Mouse (Mus musculus): ENCODE results near the gene Gbe1.

Gene Gbe1

DNA sequence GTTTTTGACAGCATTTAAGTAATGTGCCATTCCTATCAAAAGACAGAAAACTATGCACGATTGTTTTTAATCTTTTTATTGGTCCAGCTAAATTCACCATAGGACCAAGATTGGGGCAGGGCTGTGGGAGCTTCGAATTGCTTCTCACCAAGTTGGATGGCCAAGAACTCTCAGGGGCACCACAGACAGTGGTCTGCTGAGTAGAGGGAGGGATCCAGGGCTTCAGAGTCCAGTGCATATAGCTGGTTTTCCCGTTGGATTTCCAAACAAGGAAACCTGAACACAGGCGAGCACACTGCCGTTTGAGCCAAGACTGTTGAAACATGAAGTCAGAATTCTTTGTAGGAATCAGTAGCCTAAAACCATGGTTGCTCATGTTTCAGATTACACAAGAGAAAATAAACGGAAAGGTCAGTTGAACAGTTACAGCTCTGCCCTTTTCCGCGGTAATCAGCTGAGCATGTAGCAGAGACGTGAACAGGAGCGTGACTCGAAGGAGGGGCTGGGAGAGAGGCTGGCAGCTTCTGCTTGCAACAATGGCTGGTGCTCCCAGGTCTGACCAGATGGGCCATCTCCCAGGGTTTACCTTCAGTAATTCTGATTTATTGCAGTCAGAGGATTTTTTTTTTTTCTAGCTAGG is 38.0 kb downstream of the Gbe1 start:
- intact Hi-C loops (cut with DNase I), result loop anchor here (5.0 kb wide), 1 partner anchor 39 kb away; the partner anchor contains the start of gene Gbe1

- intact Hi-C loops (cut with DNase I), result loop anchor here (5.0 kb wide), 1 partner anchor 40 kb away; the partner anchor contains the start of gene Gbe1
Observed at GRCm38 (mm10) chr16:70352571-70352970, 38.8 kb downstream of the Gbe1 start.

- intact Hi-C loops (cut with DNase I), result loop anchor here (5.0 kb wide), 1 partner anchor 41 kb away; the partner anchor contains the start of gene Gbe1
Observed at GRCm38 (mm10) chr16:70353058-70353457, 39.3 kb downstream of the Gbe1 start.

DNA sequence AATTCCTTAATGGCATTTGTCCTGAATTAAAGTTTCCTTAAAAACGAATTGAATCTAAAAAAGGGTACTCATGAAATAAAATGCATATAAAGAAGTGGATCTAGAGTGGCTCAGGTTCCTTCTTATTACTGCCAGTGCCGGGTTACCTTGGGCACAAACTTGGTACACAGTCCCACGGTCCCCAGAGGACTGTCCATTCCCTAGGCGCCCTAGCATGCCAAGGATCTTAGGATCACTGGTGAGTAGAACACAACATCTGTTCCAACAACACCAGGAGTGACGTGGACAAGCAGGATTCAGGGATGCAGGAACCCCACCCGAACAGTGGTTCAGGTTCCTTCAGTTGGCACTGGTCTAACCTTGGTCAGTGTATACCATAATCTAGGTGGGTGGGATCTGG is 44.6 kb downstream of the Gbe1 start:
- intact Hi-C loops (cut with DNase I), result no loop called here

- intact Hi-C loops (cut with DNase I), result no loop called here
Observed at GRCm38 (mm10) chr16:70365229-70365628, 51.5 kb downstream of the Gbe1 start.

DNA sequence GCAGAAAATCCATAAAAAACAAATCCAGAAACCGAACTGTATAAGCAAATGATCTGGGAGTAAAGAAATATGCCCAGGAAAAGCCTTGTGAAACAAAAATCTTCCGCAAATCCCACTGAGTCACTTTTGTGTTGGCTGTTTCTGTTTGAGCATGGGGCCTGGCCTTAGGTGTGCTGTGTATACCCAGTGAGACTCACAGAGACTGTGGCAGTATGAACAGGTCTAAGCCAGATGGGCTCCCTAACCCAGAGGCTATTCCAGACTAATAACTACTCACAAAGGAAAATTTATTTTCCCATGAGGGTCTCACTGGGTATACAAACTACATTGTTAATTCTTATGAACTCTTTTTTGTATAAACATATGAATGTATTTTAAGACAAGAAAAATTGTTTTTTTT is 67.3 kb downstream of the Gbe1 start:
- intact Hi-C loops (cut with DNase I), result no loop called here

DNA sequence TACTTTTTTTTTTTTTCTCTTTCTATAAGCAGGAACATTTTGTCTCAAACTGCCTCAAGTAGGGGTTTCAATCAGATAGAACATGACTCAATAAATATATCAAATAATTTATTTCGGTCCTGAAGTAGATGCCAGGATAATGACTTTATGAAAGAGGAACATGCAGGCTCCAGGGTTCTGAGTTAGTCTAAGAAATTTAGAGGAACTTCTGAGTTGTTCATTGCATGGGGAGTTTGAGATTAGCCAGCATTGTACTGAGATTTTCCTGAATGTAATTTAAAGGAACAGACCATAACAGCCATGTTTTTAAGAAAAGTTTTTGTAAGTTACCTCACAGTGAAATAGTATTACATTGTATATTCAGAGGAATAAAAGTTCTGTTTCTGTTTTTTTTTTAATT is 71.7 kb downstream of the Gbe1 start:
- intact Hi-C loops (cut with DNase I), result no loop called here

DNA sequence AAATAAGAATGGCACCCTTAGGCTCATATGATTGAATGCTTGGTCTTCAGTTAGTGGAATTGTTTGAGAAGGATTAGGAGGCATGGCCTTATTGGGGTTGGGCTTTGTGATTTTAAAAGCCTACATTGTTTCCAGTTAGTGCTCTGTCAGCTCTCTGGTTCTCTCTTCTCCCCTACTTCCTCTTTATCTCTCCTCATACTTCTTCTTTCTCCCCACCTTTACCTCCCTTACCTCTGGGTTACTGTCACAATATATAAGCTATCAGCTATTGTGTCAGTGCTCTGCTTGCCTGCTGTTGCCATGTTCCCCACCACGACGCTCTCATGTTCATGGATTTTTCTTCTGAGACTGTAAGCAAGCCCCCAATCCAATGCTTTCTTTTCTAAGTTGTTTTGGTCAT is 73.6 kb downstream of the Gbe1 start:
- intact Hi-C loops (cut with DNase I), result no loop called here

DNA sequence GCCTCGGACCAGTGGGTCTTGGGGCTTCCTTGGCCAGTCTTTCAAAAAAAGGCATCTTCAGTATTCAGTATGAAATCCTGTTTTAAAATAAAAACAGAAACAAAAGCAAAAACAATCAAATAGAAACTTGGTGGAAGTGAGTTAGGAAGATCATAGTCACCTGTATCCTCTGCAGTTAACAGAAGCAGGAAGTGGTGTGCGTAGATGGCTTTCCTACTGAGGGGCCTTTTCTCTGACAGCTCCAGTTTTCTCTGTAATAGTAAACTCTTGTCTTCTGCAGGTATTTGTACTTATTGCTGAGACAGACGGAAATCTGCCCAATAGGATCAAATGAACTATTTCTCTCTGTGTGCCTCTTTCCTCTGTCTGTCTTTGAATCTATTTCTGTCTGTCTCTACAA is 81.5 kb downstream of the Gbe1 start:
- intact Hi-C loops (cut with DNase I), result no loop called here

DNA sequence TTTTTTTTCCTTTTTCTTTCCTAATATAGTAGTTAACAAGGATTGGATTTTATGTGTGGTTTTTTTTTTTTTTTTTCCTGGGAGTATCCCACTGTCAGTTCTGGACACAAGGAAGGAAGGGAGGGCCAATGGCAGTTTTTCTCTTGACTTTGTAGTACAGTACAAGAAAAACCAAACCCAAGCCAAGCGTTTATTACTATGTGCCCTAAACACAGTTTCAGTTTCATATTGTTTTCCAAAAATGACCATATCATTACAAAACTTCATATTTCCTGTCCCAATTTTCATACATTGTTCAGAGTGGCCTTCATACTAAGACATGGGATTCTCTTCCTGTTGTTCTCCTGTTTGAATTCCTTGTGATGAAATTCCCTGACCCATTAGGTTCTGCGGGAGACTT is 94.0 kb downstream of the Gbe1 start:
- intact Hi-C loops (cut with DNase I), result no loop called here

GRCm38 (mm10) chr16:70421077-70421476 is 107.3 kb downstream of the Gbe1 start:
- intact Hi-C loops (cut with DNase I), result no loop called here

DNA sequence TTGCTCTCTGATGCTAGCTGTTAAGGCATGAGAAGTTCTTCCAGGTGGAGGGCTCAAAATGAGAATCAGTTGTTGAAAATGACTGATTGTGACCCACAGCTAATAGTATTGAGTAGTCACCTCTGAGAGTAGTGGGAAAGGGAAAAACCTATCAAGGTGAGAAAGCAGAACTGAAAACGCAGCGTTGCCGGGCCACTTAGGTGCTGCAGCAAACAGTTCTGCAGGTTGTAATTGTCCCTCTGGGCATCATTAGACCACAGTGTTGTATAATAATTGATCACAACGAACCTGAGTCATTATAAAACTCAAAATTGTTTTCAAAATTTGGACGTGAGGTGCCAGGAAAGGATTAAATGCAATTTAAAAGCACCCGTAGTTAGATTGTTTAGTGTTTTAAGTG is 135.8 kb downstream of the Gbe1 start:
- intact Hi-C loops (cut with DNase I), result no loop called here

DNA sequence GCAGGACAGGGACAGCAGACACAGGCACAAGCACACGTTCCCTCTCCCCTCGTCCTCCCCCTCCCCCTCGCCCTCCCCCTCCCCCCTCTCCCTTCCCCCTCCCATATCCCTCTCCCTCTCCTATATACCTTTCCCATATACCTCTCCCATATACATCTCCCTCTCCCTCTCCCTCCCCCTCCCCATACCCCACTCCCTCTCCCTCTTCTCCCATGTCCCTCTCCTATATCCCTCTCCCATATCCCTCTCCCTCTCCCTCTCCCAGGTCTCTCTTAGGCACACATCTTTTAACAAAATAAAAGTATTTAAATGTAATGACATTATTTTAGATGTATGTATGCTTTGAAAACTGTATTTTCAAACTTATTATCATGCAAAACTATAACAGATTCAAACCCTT is 161.8 kb downstream of the Gbe1 start:
- intact Hi-C loops (cut with DNase I), result no loop called here

DNA sequence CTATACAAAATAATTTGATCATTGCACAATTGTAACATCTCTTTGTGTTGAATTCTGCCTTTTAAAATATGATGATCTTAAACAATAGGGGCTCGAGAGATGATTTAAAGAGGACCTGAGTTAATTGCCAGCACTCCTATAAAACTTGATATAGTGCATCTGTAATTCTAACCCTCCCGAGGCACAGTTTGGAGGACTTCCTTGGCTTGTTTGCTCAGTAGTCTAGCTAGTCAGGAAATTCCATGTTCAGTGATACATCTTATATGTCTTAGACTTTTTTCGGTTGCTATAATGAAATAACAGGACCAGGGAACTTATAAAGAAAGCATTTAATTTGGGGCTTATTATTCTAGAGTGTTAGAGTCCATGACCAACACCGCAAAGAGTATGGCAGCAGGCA is 162.4 kb downstream of the Gbe1 start:
- intact Hi-C loops (cut with DNase I), result no loop called here

- intact Hi-C loops (cut with DNase I), result no loop called here
Observed at GRCm38 (mm10) chr16:70480494-70480893, 166.7 kb downstream of the Gbe1 start.

DNA sequence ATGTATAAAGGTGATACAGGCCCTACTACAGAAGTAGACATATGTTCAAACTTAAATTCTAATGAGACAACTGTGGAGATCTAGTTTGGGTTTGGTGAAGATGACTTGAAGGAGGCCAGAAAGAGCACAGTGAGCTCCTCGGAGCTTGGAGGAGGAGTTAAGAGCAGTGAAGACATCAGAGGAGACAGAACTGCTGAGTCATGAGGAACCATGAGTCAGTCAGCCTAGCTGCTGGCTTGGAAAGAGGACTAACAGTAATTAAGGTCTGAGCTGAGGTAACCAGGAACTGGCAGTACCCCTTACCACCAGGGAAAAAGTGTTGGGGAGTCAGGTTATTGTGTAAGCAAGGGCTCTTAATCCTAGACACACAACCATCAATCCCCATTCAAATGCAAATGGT is 192.7 kb downstream of the Gbe1 start:
- intact Hi-C loops (cut with DNase I), result no loop called here

DNA sequence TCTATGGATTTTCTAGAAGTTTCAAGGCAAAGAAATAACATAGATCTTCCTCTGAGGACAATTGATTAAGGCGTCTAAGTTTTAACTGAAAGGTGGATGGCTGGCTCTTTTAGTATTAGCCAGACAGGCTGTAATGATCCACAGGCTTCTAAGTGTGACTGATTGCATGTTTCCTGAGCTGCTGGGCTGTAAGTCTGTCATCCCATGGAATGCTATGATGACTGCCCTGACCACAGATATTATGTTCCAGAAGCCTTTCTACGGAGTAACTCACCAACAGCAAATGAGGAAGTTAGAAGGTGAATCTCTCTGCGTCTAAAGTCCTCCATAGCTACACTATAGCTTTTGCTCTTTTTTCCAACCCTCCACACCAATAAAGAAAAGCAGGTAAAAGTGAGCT is 197.2 kb downstream of the Gbe1 start:
- intact Hi-C loops (cut with DNase I), result no loop called here

GRCm38 (mm10) chr16:70522861-70523260 is 209.1 kb downstream of the Gbe1 start:
- intact Hi-C loops (cut with DNase I), result no loop called here

DNA sequence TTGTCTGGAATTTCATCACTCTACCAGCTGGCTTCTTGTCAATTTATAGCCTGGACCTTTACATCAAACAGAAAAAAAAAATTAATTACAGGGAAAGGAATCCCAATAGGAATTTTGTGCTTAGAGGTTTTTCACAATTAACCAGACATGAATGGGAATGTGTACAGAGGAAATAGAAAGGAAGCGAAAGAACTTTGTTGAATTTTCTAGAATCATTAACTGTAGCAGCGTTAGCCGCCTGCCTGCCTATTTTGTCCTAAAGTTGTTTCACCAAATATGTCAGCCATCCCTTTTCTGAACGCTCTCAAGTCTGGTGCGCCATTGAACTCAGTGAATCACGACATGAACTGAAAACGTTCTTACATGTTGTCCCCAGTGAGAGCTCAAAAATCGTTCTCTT is 209.8 kb downstream of the Gbe1 start:
- intact Hi-C loops (cut with DNase I), result no loop called here

DNA sequence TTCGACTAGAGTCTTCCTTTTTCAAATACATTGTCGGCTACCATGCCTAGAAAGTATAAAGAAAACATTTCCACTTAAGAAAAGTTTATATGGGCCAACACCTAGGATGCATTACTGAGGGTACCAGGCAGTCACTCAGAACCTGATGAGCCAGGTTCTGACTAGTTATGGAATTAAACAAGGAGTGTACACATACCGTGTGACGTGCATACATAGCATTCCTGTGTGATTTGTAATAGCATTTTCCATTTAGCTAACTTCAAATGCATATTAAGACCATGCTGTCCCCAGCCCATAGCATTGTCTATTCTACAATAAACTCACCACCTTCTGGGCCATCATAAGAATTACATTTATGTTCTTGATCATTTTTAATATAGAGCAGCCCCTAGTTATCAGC is 210.5 kb downstream of the Gbe1 start:
- intact Hi-C loops (cut with DNase I), result no loop called here

DNA sequence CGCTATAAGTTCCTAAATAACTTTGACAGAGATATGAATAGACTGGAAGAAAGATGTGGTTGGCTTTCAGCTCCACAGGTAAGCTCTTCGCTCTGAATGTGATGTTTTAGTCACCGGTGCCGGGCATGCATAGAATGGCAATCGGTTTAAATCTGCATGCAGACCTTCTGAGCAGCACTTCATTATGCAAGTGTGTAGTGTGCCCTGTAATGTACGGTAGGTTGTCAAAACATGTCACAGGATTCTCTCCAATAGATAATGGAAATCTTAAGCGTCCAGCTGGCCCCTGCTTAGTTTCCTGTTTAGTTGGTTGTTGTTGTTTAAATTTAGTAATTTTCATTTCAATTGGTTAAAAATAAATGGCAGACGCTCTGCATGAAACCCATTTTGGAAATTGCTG is 213.5 kb downstream of the Gbe1 start:
- intact Hi-C loops (cut with DNase I), result no loop called here

DNA sequence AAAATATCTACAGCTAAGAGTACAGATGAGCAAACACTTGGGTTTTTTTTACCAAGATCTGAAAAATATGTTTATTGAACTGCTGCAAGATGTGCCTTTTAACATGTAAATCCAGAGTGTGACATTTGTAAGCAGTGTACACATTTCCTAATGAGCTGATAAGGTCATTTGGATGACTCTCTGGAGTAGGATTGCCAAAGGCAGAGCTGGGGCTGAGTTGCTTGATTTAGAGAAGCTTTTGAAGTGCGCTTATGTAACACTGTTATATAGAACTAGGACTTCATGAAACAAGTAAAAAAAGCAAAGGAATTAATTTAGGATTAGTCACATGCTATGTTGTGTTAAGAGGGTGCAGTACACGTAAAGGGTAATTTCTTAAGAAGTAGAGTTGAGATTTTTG is 221.5 kb downstream of the Gbe1 start:
- intact Hi-C loops (cut with DNase I), result no loop called here

DNA sequence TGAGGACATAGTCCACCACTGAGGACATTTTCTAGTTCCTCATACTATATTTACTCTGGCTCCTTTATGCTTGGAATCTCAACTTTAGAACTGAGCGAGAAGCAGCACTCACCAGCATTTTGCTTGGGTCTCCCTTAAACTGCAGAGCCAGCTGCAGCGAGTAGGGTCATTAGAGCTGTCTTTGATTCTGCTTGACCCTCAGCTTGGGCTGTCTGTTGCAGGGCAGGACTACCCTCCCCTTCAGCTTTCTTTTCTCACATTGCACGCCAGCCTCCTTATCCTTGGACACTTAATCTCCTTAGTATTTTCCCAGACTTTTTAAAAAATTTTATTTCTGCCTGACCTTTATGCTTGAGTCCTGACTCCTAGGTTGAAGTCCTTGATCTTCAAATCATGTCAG is 237.1 kb downstream of the Gbe1 start:
- intact Hi-C loops (cut with DNase I), result no loop called here
